Mouse (Mus musculus): ENCODE measurements around the gene Actr5. TPM values are rescaled to one million over a fixed set of nuclear protein-coding genes. Genes with fewer than 3 reads are reported as not detected.
A peak's percentile ranks its signal among the peaks of the same experiment; 100 is the strongest.

Actr5 gene
- polyA plus RNA-seq, 1 experiment from 2014 or later: 20.9 TPM

DNA sequence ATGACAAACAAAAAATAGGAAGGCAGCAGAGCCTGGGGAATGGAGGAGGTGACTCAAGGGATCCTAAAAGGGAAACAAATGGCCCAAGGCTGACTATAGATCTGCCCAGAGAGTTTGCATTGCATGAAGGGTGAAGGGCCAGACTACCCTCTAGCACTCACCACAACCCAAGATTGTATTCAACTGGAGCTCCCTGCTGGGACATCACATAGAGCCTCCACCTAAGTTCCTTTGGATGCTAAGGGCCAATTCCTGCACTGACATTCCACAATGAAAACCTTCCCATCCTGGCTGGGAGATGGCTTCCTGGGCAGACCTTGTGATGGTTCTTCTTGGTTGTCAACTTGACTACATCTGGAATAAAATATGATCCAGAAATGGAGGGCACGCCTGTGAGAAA is 23.4 kb upstream of the Actr5 start:
- Histone ChIP-seq H3K4me2 (replicated peaks) (no peak overlapping the region), H3K27ac (no peak overlapping the region), H3K36me3 (no peaks in the 10 kb centered on the region), H3K27me3 (peaks cover 33% of the 10 kb centered on the region), H3K9me3 (no peaks in the 10 kb centered on the region), H3K9ac (no peak overlapping the region), H3K4me3 (no peak overlapping the region), H3K4me1 (no peaks in the 10 kb centered on the region)
- WGBS: 89% methylated on average over 1 of the region's 1 CpGs
- no peak for ATAC-seq (ENCODE audit: insufficient number of reproducible peaks, insufficient read depth, low FRiP score, low TSS enrichment)

DNA sequence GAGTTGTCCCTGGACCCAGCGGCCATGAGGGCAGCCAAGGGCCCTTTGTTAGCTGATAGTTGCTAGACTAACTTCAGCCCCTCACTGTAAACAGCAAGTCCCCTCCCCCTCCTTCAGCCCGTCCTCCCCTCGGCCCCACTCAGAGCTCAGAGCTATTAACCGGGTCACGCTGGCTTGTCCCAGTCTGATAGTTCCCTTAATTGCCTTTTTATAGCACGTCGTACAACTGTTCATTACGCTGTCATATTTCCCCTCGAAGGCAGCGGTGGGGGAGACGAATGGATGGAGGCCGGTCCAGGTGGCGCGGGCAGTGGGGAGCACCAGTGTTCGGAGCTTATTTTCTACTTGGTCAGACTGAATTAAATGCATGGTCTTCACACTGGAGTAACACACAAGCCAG is 22.0 kb upstream of the Actr5 start:
- H3K9ac ChIP-seq: no peak overlapping the region
- H3K4me1 ChIP-seq: no peaks in the 10 kb centered on the region
- no peaks in the 10 kb centered on the region for H3K36me3 ChIP-seq
- H3K27ac ChIP-seq: no peak overlapping the region
- no peak for ATAC-seq (ENCODE audit: insufficient number of reproducible peaks, insufficient read depth, low FRiP score, low TSS enrichment)
- H3K4me3 ChIP-seq: no peak overlapping the region
- peaks cover 43% of the 10 kb centered on the region for H3K27me3 ChIP-seq
- H3K9me3 ChIP-seq: no peaks in the 10 kb centered on the region
- H3K4me2 ChIP-seq (replicated peaks): no peak overlapping the region
- WGBS: 29% methylated on average over 15 of the region's 15 CpGs

DNA sequence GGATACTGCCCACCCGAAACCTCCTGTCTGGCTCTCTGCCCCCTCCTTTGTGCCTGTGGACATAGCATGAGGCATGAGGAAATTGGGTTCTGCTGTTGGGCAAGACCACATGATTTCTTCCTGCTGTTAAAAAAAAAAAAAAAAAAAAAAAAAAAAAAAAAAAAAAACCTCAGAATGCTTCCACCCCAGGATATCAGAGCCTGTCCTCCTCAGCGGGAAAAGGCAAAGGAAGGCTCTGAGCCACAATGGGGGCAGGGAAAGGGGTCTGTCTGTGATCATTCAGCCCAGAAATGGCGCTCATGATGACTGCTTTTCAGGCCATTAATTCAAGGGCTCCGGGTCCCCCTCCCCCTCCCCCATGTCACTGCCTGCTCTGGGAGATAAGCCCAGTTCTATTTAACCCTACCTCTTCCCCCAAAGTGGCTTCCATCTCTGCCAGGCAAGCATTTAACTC is 18.1 kb upstream of the Actr5 start:
- ATAC-seq (ENCODE audit: insufficient number of reproducible peaks, insufficient read depth, low FRiP score, low TSS enrichment): no peak
- no peak overlapping the region for H3K9ac ChIP-seq
- WGBS: 8% methylated on average over 4 of the region's 4 CpGs
- no peak overlapping the region for H3K4me3 ChIP-seq
- H3K4me2 ChIP-seq (replicated peaks): no peak overlapping the region
- H3K36me3 ChIP-seq: no peaks in the 10 kb centered on the region
- H3K27ac ChIP-seq: no peak overlapping the region
- H3K9me3 ChIP-seq: no peaks in the 10 kb centered on the region
- peaks cover 9% of the 10 kb centered on the region for H3K4me1 ChIP-seq
- H3K27me3 ChIP-seq: peaks cover 81% of the 10 kb centered on the region

DNA sequence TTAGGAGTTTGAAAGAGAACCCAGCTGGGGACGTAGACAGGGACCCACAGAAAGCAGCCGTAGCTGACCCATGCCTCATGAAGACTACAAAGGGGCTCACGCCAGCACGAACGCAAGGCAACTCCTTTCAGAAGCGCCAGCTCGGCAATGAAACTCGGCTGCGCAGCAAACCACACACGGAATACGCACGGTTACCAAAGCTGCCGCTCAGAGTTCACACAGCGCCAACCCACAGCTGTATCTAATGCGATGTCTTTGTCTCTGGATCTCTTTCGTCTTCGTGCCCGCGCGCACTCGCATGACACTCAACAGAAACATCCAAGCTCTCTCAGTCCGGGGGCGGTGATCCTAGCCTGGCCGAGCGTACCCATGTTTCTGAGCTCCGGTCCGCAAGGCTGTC is 15.0 kb upstream of the Actr5 start:
- Histone ChIP-seq H3K9ac (no peak overlapping the region), H3K36me3 (no peaks in the 10 kb centered on the region), H3K9me3 (no peaks in the 10 kb centered on the region), H3K27me3 (peaks cover 95% of the 10 kb centered on the region), H3K4me3 (peak overlapping the region; percentile 14; the same call in 1 of the 2 replicates), H3K4me2 (replicated peaks) (peak overlapping the region; percentile 33), H3K27ac (no peak overlapping the region), H3K4me1 (peaks cover 17% of the 10 kb centered on the region)
- ATAC-seq (ENCODE audit: insufficient number of reproducible peaks, insufficient read depth, low FRiP score, low TSS enrichment): no peak
- WGBS: under 1% methylated on average over 27 of the region's 27 CpGs

DNA sequence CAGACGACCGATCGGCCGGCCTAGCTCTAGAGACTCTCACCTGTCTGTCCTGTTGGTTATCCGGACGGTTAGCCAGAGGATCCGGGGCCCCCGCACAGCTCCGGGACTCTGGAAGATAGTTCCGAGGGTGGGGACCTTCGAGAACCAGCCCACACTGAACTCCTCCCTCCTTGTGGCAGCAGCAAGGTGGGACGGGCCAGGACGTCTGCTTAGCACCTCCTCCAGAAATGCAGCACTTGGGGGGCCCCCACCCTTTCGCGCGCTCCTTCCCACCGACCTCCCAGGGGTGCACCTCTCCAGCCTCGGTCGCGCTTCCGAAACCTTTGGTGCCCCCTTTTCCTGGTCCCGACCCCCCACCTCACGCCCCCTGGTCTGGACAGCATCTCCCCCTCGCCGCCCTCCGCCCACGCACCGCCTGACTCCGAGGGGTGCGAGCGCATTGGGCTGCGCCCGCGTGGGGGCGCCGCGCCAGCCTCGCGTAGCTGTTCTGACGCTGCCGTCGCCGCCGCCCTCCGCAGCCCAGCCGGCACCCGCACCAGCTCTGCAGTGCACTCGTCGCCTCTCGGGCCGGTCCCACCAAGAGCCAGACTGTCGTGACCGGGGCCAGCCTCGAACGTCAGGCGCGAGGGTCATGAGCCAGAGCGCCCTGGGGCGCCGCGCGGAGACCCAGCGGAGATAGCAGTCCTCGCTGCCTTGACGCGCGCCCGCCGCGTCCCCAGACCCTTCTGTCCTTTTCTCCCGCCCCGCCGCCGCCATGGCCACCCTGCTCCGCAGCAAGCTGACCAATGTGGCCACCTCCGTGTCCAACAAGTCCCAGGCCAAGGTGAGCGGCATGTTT is 14.0 kb upstream of the Actr5 start, which contains the start of gene Slc32a1:
Slc32a1 (plus strand) TSS at position 280 of the 838 bp plus-strand sequence.
- peak within 1 kb of the TSS; percentile 25 for H3K4me3 ChIP-seq
- peak within 1 kb of the TSS; percentile 15; the same call in 1 of the 2 replicates for H3K9ac ChIP-seq
- peak within 1 kb of the TSS; percentile 43 for H3K4me2 ChIP-seq (replicated peaks)
- H3K9me3 ChIP-seq: no peaks in the 10 kb centered on the region
- 1% methylated on average over 76 of the region's 77 CpGs for WGBS
- no peaks in the 10 kb centered on the region for H3K36me3 ChIP-seq
- H3K4me1 ChIP-seq: peaks cover 25% of the 10 kb centered on the region
- no peak within 1 kb of the TSS for H3K27ac ChIP-seq
- peaks cover 95% of the 10 kb centered on the region for H3K27me3 ChIP-seq
- no peak for ATAC-seq (ENCODE audit: insufficient number of reproducible peaks, insufficient read depth, low FRiP score, low TSS enrichment)

DNA sequence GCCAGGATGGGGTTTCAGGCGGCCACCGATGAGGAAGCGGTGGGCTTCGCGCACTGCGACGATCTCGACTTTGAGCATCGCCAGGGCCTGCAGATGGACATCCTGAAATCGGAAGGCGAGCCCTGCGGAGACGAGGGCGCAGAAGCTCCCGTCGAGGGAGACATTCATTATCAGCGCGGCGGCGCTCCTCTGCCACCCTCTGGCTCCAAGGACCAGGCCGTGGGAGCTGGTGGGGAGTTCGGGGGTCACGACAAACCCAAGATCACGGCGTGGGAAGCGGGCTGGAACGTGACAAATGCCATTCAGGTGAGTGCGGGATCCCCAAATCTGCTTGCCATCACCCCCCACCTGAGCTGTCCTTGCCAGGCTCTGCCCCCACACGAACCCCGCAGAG is 13.4 kb upstream of the Actr5 start:
- Histone ChIP-seq H3K27me3 (peaks cover 95% of the 10 kb centered on the region), H3K4me1 (peaks cover 31% of the 10 kb centered on the region), H3K9ac (no peak overlapping the region), H3K4me3 (peak overlapping the region; percentile 25), H3K9me3 (no peaks in the 10 kb centered on the region), H3K27ac (no peak overlapping the region), H3K36me3 (no peaks in the 10 kb centered on the region), H3K4me2 (replicated peaks) (peak overlapping the region; percentile 43)
- no peak for ATAC-seq (ENCODE audit: insufficient number of reproducible peaks, insufficient read depth, low FRiP score, low TSS enrichment)
- 1% methylated on average over 30 of the region's 30 CpGs for WGBS

DNA sequence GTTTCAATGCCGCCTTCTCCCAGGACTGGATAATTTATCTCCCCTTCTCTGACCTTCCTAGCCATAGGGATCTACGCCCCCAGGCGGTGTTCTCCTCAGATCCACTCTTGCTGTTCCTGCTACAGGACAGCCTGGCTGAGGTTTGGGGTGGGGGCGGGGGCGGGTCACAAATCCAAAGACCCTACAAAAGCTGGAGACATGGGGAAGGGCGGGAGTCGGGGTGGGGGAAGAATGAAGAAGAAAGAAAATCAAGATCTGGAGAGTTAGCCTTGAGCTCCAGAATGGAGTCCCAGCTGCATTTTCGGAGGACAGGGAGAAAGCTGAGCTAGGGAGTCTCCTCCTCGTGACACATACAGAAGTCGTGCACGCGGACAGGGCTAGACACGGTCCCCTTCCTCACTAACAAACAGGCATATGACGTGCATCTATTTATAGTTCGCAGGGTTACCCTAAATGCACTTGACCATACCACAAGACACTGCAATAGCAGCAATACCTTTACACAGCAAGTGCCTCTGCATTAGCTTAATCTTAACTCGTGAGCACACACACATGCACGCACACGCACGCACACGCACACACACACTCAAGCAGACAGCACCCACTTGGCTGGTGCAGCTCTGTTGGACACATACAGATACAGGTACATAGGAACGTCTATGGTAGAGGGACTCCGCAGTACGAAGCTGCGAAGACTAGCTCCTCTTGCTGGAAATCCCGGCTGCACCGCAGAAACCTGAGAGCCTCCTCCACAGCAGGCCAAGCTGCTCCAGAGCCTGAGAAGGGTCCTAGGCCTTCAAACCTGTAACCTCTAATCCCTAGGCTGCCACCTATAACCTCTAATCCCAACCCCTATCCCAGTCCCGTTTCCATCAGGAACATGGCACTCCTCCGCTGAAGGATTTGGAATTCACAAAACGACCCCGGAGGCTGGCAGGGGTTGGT is 12.7 kb upstream of the Actr5 start:
- 2% methylated on average over 30 of the region's 30 CpGs for WGBS
- Histone ChIP-seq H3K36me3 (no peaks in the 10 kb centered on the region), H3K9me3 (no peaks in the 10 kb centered on the region), H3K27ac (no peak overlapping the region), H3K4me2 (replicated peaks) (no peak overlapping the region), H3K4me3 (no peak overlapping the region; the same call in 1 of the 2 replicates), H3K27me3 (peaks cover 96% of the 10 kb centered on the region), H3K4me1 (peaks cover 32% of the 10 kb centered on the region), H3K9ac (no peak overlapping the region)
- no peak for ATAC-seq (ENCODE audit: insufficient number of reproducible peaks, insufficient read depth, low FRiP score, low TSS enrichment)

DNA sequence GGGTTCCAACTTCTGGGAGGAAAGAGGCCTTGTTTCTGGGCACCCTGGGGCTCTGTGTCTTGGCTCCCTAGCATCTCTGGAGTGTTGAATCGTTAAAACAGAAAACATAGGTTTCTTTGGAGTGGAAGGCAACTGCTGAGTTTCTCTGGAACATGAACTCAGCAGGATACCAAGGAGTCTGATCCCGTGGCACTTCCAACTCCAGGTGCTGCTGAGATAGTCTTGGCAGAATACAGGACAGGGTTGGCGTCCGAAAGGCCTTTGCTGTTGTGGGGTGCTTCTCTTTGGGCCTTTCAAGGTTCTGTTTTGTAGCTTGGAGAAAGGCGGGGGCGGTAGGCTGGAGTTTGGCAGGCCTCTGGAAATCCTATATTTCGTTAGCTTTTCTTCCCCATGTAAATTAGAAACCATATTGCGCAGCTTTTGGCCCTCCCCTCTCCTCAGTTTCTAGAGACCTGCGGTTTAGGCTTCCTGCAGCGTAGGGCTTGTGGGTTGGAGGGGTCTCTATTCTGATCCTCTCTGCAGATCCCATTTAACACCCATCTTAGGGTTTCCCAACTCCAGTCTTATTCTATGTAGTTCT is 11.9 kb upstream of the Actr5 start:
- no peaks in the 10 kb centered on the region for H3K36me3 ChIP-seq
- 3% methylated on average over 10 of the region's 10 CpGs for WGBS
- ATAC-seq (ENCODE audit: insufficient number of reproducible peaks, insufficient read depth, low FRiP score, low TSS enrichment): no peak
- no peak overlapping the region for H3K4me2 ChIP-seq (replicated peaks)
- H3K9ac ChIP-seq: no peak overlapping the region
- H3K4me1 ChIP-seq: peaks cover 32% of the 10 kb centered on the region
- H3K4me3 ChIP-seq: no peak overlapping the region
- H3K27me3 ChIP-seq: peaks cover 96% of the 10 kb centered on the region
- no peaks in the 10 kb centered on the region for H3K9me3 ChIP-seq
- H3K27ac ChIP-seq: no peak overlapping the region

DNA sequence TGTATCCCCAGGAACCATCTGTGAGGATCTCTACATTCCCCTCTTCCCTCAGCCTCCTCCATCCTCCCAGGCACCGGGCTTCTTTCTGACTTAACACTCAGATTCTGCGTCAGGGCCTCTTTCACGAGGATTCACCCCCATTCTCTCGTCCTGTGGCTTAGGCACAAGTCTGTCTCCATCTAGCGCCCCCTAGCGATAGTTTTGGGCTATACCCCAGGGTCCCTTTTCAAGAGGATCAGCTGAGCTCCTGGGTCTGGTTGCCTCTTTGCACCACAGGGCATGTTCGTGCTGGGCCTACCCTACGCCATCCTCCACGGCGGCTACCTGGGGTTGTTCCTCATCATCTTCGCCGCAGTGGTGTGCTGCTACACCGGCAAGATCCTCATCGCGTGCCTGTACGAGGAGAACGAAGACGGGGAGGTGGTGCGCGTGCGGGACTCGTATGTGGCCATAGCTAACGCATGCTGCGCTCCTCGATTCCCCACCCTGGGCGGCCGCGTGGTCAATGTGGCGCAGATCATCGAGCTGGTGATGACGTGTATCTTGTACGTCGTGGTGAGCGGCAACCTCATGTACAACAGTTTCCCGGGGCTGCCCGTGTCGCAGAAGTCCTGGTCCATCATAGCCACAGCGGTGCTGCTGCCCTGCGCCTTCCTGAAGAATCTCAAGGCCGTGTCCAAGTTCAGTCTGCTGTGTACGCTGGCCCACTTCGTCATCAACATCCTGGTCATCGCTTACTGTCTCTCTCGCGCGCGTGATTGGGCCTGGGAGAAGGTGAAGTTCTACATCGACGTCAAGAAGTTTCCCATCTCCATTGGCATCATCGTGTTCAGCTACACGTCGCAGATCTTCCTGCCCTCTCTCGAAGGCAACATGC is 10.9 kb upstream of the Actr5 start:
- 4% methylated on average over 53 of the region's 53 CpGs for WGBS

DNA sequence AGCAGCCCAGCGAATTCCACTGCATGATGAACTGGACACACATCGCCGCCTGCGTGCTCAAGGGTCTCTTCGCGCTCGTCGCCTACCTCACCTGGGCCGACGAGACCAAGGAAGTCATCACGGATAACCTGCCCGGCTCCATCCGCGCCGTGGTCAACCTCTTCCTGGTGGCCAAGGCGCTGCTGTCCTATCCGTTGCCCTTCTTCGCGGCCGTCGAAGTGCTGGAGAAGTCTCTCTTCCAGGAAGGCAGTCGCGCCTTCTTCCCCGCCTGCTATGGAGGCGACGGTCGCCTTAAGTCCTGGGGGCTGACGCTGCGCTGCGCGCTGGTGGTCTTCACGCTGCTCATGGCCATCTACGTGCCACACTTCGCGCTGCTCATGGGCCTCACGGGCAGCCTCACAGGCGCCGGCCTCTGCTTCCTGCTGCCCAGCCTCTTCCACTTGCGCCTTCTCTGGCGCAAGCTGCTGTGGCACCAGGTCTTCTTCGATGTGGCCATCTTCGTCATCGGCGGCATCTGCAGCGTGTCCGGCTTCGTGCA is 10.2 kb upstream of the Actr5 start:
- peak overlapping the region; percentile 22 for H3K4me2 ChIP-seq (replicated peaks)
- no peak overlapping the region for H3K9ac ChIP-seq
- peak overlapping the region; percentile 18; the same call in 1 of the 2 replicates for H3K4me3 ChIP-seq
- peaks cover 96% of the 10 kb centered on the region for H3K27me3 ChIP-seq
- no peak for ATAC-seq (ENCODE audit: insufficient number of reproducible peaks, insufficient read depth, low FRiP score, low TSS enrichment)
- no peak overlapping the region for H3K27ac ChIP-seq
- H3K36me3 ChIP-seq: no peaks in the 10 kb centered on the region
- 3% methylated on average over 47 of the region's 47 CpGs for WGBS
- H3K4me1 ChIP-seq: peaks cover 32% of the 10 kb centered on the region
- H3K9me3 ChIP-seq: no peaks in the 10 kb centered on the region

More for the DNA sequence above, 10.9 kb upstream of the Actr5 start:
- Histone ChIP-seq H3K27me3 (peaks cover 96% of the 10 kb centered on the region), H3K27ac (no peak overlapping the region), H3K4me3 (no peak overlapping the region), H3K36me3 (no peaks in the 10 kb centered on the region), H3K9ac (no peak overlapping the region), H3K9me3 (no peaks in the 10 kb centered on the region), H3K4me2 (replicated peaks) (no peak overlapping the region), H3K4me1 (peaks cover 32% of the 10 kb centered on the region)
- no peak for ATAC-seq (ENCODE audit: insufficient number of reproducible peaks, insufficient read depth, low FRiP score, low TSS enrichment)
